Comparison of ENCODE assay signal across 26 mouse cellular contexts in genomic region chr16:97282943-97283342, GRCm38 (mm10).
DNase-seq lines count a peak whose midpoint lies in the region; ATAC-seq lines count a peak whose summit lies in the region.
"Had no signal": no experiment of that assay in that cellular context is flagged by ENCODE, and none has a peak within 500 bp of the region (broad histone marks: within the 10 kb centered on the region; RNA-seq: fewer than 3 reads in every experiment).

No protein-coding gene starts in this region.

- no peaks in the 10 kb centered on the region for H3K27me3 ChIP-seq in forebrain, embryonic 13.5 days
- H3K27me3 ChIP-seq in forebrain, embryonic 15.5 days, result no peaks in the 10 kb centered on the region
- H3K27me3 ChIP-seq in hindbrain, embryonic 13.5 days, result no peaks in the 10 kb centered on the region
- no peaks in the 10 kb centered on the region for H3K27me3 ChIP-seq in hindbrain, embryonic 14.5 days (ENCODE audit: control insufficient read depth, insufficient read depth, low read length)
- H3K27me3 ChIP-seq in neural tube, embryonic 11.5 days (ENCODE audit: control insufficient read depth, insufficient read depth, low read length), result no peaks in the 10 kb centered on the region
- no peaks in the 10 kb centered on the region for H3K27me3 ChIP-seq in neural tube, embryonic 13.5 days
- H3K27me3 ChIP-seq: heart, embryonic 15.5 days; stomach, embryonic 15.5 days had no signal

- no peak overlapping the region for H3K4me2 ChIP-seq in forebrain, embryonic 13.5 days
- no peak overlapping the region for H3K4me2 ChIP-seq in forebrain, embryonic 15.5 days (replicated peaks)
- no peak overlapping the region for H3K4me2 ChIP-seq in hindbrain, embryonic 13.5 days
- H3K4me2 ChIP-seq in hindbrain, embryonic 14.5 days (replicated peaks), result no peak overlapping the region
- H3K4me2 ChIP-seq in neural tube, embryonic 11.5 days (ENCODE audit: low read depth), result no peak overlapping the region
- no peak overlapping the region for H3K4me2 ChIP-seq in neural tube, embryonic 13.5 days
- H3K4me2 ChIP-seq: heart, embryonic 15.5 days; stomach, embryonic 15.5 days had no signal

- no peak for ATAC-seq in forebrain, embryonic 13.5 days
- ATAC-seq in forebrain, embryonic 15.5 days (replicated peaks), result no peak
- no peak for ATAC-seq in hindbrain, embryonic 13.5 days (ENCODE audit: low FRiP score)
- ATAC-seq in hindbrain, embryonic 14.5 days (ENCODE audit: low FRiP score), result no peak
- no peak for ATAC-seq in neural tube, embryonic 11.5 days (ENCODE audit: insufficient read depth, low FRiP score, low TSS enrichment)
- no peak for ATAC-seq in neural tube, embryonic 13.5 days (ENCODE audit: low read depth)
- ATAC-seq: inflammation-experienced regulatory T-cells, adult 6 months had no signal

- no peaks in the 10 kb centered on the region for H3K9me3 ChIP-seq in forebrain, embryonic 13.5 days (replicated peaks)
- H3K9me3 ChIP-seq in forebrain, embryonic 15.5 days, result no peaks in the 10 kb centered on the region
- H3K9me3 ChIP-seq in hindbrain, embryonic 13.5 days, result no peaks in the 10 kb centered on the region
- no peaks in the 10 kb centered on the region for H3K9me3 ChIP-seq in hindbrain, embryonic 14.5 days (ENCODE audit: control insufficient read depth, low read length)
- H3K9me3 ChIP-seq in neural tube, embryonic 11.5 days (ENCODE audit: control insufficient read depth, low read length), result no peaks in the 10 kb centered on the region
- no peaks in the 10 kb centered on the region for H3K9me3 ChIP-seq in neural tube, embryonic 13.5 days
- H3K9me3 ChIP-seq: G1E; heart, embryonic 10.5 days; heart, embryonic 15.5 days; stomach, embryonic 15.5 days had no signal

- WGBS in forebrain, embryonic 13.5 days, result 38% methylated on average over 9 of the region's 9 CpGs
- 35% methylated on average over 9 of the region's 9 CpGs for WGBS in forebrain, embryonic 15.5 days
- 46% methylated on average over 9 of the region's 9 CpGs for WGBS in hindbrain, embryonic 13.5 days
- WGBS in hindbrain, embryonic 14.5 days, result 44% methylated on average over 9 of the region's 9 CpGs
- WGBS in neural tube, embryonic 11.5 days, result 62% methylated on average over 9 of the region's 9 CpGs
- 39% methylated on average over 9 of the region's 9 CpGs for WGBS in neural tube, embryonic 13.5 days

- peak overlapping the region; percentile 31; the same call in 1 of the 2 replicates for H3K27ac ChIP-seq in forebrain, embryonic 13.5 days
- H3K27ac ChIP-seq in forebrain, embryonic 15.5 days (replicated peaks), result no peak overlapping the region
- peak overlapping the region; percentile 48 for H3K27ac ChIP-seq in hindbrain, embryonic 13.5 days
- H3K27ac ChIP-seq in hindbrain, embryonic 14.5 days, result no peak overlapping the region
- H3K27ac ChIP-seq in neural tube, embryonic 11.5 days (ENCODE audit: low read depth, low read length), result no peak overlapping the region
- no peak overlapping the region; the same call in 1 of the 2 replicates for H3K27ac ChIP-seq in neural tube, embryonic 13.5 days (replicated peaks)
- H3K27ac ChIP-seq: heart, embryonic 10.5 days; heart, embryonic 15.5 days; liver, embryonic 14.5 days; macrophage; stomach, embryonic 15.5 days had no signal

- DNase-seq in hindbrain, embryonic 14.5 days (ENCODE audit: low spot score), result no peak
- DNase-seq in neural tube, embryonic 11.5 days (ENCODE audit: low spot score), result peak; percentile 31
- no peak for DNase-seq in neural tube, embryonic 10.5 days (ENCODE audit: extremely low spot score, low spot score)
- no peak for DNase-seq in testis, postnatal 14 days (ENCODE audit: low spot score)
- DNase-seq: adrenal gland, adult 8-10 months; cerebellum, adult 8-10 months; cerebellum, postnatal 36 days; gastrocnemius, postnatal 14 days; kidney, adult 11 months; kidney, postnatal 14 days; liver; lung, adult 2 months; lung, postnatal 10 days; right cerebral cortex, postnatal 25 days; thymus, postnatal 14 days had no signal

- no peaks in the 10 kb centered on the region for H3K36me3 ChIP-seq in forebrain, embryonic 13.5 days (ENCODE audit: poor library complexity, severe bottlenecking)
- no peaks in the 10 kb centered on the region for H3K36me3 ChIP-seq in forebrain, embryonic 15.5 days
- H3K36me3 ChIP-seq in hindbrain, embryonic 13.5 days, result no peaks in the 10 kb centered on the region
- no peaks in the 10 kb centered on the region for H3K36me3 ChIP-seq in hindbrain, embryonic 14.5 days (replicated peaks; ENCODE audit: control insufficient read depth, insufficient read depth)
- H3K36me3 ChIP-seq in neural tube, embryonic 11.5 days (ENCODE audit: control insufficient read depth, insufficient read depth, low read length), result no peaks in the 10 kb centered on the region
- H3K36me3 ChIP-seq in neural tube, embryonic 13.5 days, result no peaks in the 10 kb centered on the region
- H3K36me3 ChIP-seq: G1E; heart, embryonic 10.5 days; heart, embryonic 15.5 days; stomach, embryonic 15.5 days had no signal

- no peak overlapping the region for H3K9ac ChIP-seq in forebrain, embryonic 13.5 days
- no peak overlapping the region for H3K9ac ChIP-seq in forebrain, embryonic 15.5 days (replicated peaks)
- no peak overlapping the region for H3K9ac ChIP-seq in hindbrain, embryonic 13.5 days
- H3K9ac ChIP-seq in hindbrain, embryonic 14.5 days, result no peak overlapping the region
- H3K9ac ChIP-seq in neural tube, embryonic 11.5 days (ENCODE audit: low read length), result no peak overlapping the region
- H3K9ac ChIP-seq in neural tube, embryonic 13.5 days, result peak overlapping the region; percentile 38; the same call in 1 of the 2 replicates
- H3K9ac ChIP-seq: heart, embryonic 15.5 days; liver, embryonic 14.5 days; stomach, embryonic 15.5 days had no signal

- H3K4me1 ChIP-seq in forebrain, embryonic 13.5 days, result peaks cover 15% of the 10 kb centered on the region
- H3K4me1 ChIP-seq in forebrain, embryonic 15.5 days, result peaks cover 6% of the 10 kb centered on the region; the same call in 1 of the 2 replicates
- peaks cover 8% of the 10 kb centered on the region for H3K4me1 ChIP-seq in hindbrain, embryonic 13.5 days (replicated peaks)
- H3K4me1 ChIP-seq in hindbrain, embryonic 14.5 days (replicated peaks; ENCODE audit: control insufficient read depth, insufficient read depth, low read length), result peaks cover 6% of the 10 kb centered on the region
- H3K4me1 ChIP-seq in neural tube, embryonic 11.5 days (ENCODE audit: control insufficient read depth, insufficient read depth, low read length), result no peaks in the 10 kb centered on the region
- H3K4me1 ChIP-seq in neural tube, embryonic 13.5 days (replicated peaks), result peaks cover 7% of the 10 kb centered on the region; the same call in 1 of the 2 replicates
- H3K4me1 ChIP-seq: heart, embryonic 10.5 days; heart, embryonic 15.5 days; stomach, embryonic 15.5 days had no signal

- no peak overlapping the region for H3K4me3 ChIP-seq in forebrain, embryonic 13.5 days
- no peak overlapping the region for H3K4me3 ChIP-seq in forebrain, embryonic 15.5 days
- no peak overlapping the region for H3K4me3 ChIP-seq in hindbrain, embryonic 13.5 days
- H3K4me3 ChIP-seq in hindbrain, embryonic 14.5 days (replicated peaks; ENCODE audit: low read length), result no peak overlapping the region
- no peak overlapping the region for H3K4me3 ChIP-seq in neural tube, embryonic 11.5 days (ENCODE audit: low read depth, low read length)
- H3K4me3 ChIP-seq in neural tube, embryonic 13.5 days, result no peak overlapping the region
- H3K4me3 ChIP-seq: heart, embryonic 10.5 days; heart, embryonic 15.5 days; stomach, embryonic 15.5 days had no signal

Comparison
In these comparisons a context has a peak if more than half of its experiments do, and no peak if none do; other contexts are left out.
1. H3K27ac ChIP-seq: peak in forebrain, embryonic 13.5 days (single experiment) and hindbrain, embryonic 13.5 days (single experiment); none in forebrain, embryonic 15.5 days (single experiment), hindbrain, embryonic 14.5 days (single experiment), neural tube, embryonic 11.5 days (single experiment) and neural tube, embryonic 13.5 days (single experiment).